Comparison of ENCODE assay signal across 23 mouse cellular contexts in the genomic region with DNA sequence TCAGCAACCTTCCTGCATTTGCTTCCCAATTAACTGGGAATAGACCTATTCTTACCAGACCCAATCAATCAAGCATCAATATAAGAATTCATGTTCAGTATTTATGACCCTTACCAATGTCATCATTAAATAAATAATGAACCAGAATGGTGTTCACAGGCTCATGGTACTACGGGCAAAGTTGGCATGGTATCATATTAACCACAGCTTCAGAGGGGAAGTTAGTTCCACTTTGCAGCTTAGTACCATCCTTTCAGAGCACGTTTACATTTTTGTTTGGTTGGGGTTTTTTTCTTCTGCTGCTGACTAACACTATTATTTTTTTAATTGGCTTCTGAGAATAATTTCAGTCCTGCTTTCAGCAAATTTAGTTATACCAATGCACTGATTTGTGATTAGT. TPM values are rescaled to one million over a fixed set of nuclear protein-coding genes. Genes with fewer than 3 reads are reported as not detected.
DNase-seq lines count a peak whose midpoint lies in the region; ATAC-seq and TF ChIP-seq lines count a peak whose summit lies in the region.
"Had no signal": no experiment of that assay in that cellular context is flagged by ENCODE, and none has a peak within 500 bp of the region (broad histone marks: within the 10 kb centered on the region; RNA-seq: fewer than 3 reads in every experiment).

No protein-coding gene starts in this region.

- TF ChIP-seq CTCF in bone marrow macrophage, adult 2 months (IDR thresholded peaks at IDR 0.05; ENCODE audit: low read depth, low read length) = no peak

- peak overlapping the region; percentile 39 for H3K27ac ChIP-seq in bone marrow macrophage, adult 2 months (ENCODE audit: insufficient read depth, low read depth, low read length)
- H3K27ac ChIP-seq: embryonic facial prominence, embryonic 10.5 days; embryonic facial prominence, embryonic 13.5 days; forebrain, embryonic 10.5 days; forebrain, embryonic 13.5 days; hindbrain, embryonic 10.5 days; hindbrain, embryonic 13.5 days; intestine, embryonic 15.5 days had no signal

- peaks cover 49% of the 10 kb centered on the region for H3K4me1 ChIP-seq in bone marrow macrophage, adult 2 months (ENCODE audit: control insufficient read depth, insufficient read depth, low read length)
- H3K4me1 ChIP-seq: embryonic facial prominence, embryonic 13.5 days; intestine, embryonic 15.5 days had no signal

- no peak overlapping the region for H3K4me3 ChIP-seq in bone marrow macrophage, adult 2 months (ENCODE audit: insufficient read depth, low read length)
- H3K4me3 ChIP-seq: embryonic facial prominence, embryonic 10.5 days; embryonic facial prominence, embryonic 13.5 days; forebrain, embryonic 10.5 days; forebrain, embryonic 13.5 days; hindbrain, embryonic 10.5 days; hindbrain, embryonic 13.5 days; intestine, embryonic 15.5 days had no signal

- intact Hi-C loops in left cerebral cortex, postnatal 25 days (cut with DNase I) = no loop called here

- TF ChIP-seq POLR2A in bone marrow macrophage, adult 2 months (IDR thresholded peaks at IDR 0.05; ENCODE audit: borderline replicate concordance, low read depth, low read length) = no peak

- peak; percentile 37 for DNase-seq in 416B (ENCODE audit: low read depth)
- DNase-seq in kidney, adult 18-20 months = no peak
- DNase-seq in left cerebral cortex, postnatal 25 days (ENCODE audit: low spot score in 2 of 2) = no peak
- DNase-seq: adrenal gland, postnatal 10 days; adrenal gland, postnatal 36 days; cerebellum, adult 11 months; cerebellum, adult 2 months; cerebellum, adult 9-11 months; cerebellum, postnatal 25 days; embryo, embryonic 11 days; forebrain, postnatal 0 days; gastrocnemius, postnatal 36 days had no signal

- peak; percentile 62 to 69 for ATAC-seq in hematopoietic stem cell, adult 5-6 weeks (replicated peaks in 1 of 2; ENCODE audit: insufficient read depth in 1 of 2, low FRiP score in 2 of 2, low TSS enrichment in 1 of 2, low read depth in 1 of 2, poor library complexity in 2 of 2, severe bottlenecking in 2 of 2)
- ATAC-seq in megakaryocyte progenitor cell, adult 5-6 weeks (replicated peaks; ENCODE audit: poor library complexity) = 0 out of 2 replicates have a peak, but pooled peaks have one; percentile 31
- ATAC-seq: forebrain, embryonic 13.5 days; forebrain, postnatal 0 days; hindbrain, embryonic 16.5 days; intestine, embryonic 15.5 days had no signal

RNA-seq across cellular contexts. Expression of gene Fgd4, which starts 51.2 kb away (rescaled TPM):
- polyA plus RNA-seq in bone marrow macrophage, adult 2 months (2012; ENCODE audit: insufficient read depth, insufficient read length, missing spikeins) = 90.8 and 97.9 TPM in 2 replicates
- total RNA-seq in hematopoietic stem cell, adult 5-6 weeks (2017) = 39.8 and 42.9 TPM in 2 replicates
- total RNA-seq in megakaryocyte progenitor cell, adult 5-6 weeks (2015) = 24.6 and 24.7 TPM in 2 replicates
- 31.9 and 32.3 TPM in 2 replicates for total RNA-seq in megakaryocyte progenitor cell, adult 5-6 weeks (2017)
- total RNA-seq in left cerebral cortex, postnatal 25 days (2021) = 10 to 100 TPM; 34.4 to 38.2 TPM
